Mouse (Mus musculus) cerebral cortex, adult 2 months (tissue): ENCODE measurements around the gene Herpud2.

Source experiments
- WGBS: fragments of 180-500 bp; shearing (Covaris S2); methylation state at CpG from one replicate; pipeline ENCODE4 v1.1.7; 2018; 5-methylcytosine and 5-hydroxymethylcytosine counted together

Herpud2 gene

GRCm38 (mm10) chr9:25151611-25152241, at the start of gene Herpud2:
Gene Herpud2, minus strand, starts transcription at chr9:25151820.
- under 1% methylated on average over 51 of the region's 51 CpGs for WGBS

GRCm38 (mm10) chr9:25200987-25201386, 49.4 kb upstream of the Herpud2 start:
- 56% methylated on average over 3 of the region's 3 CpGs for WGBS

- 61% methylated on average over 3 of the region's 3 CpGs for WGBS
These were observed 48.5 kb upstream of the Herpud2 start for GRCm38 (mm10) chr9:25200148-25200547.

- WGBS, result 52% methylated on average over 5 of the region's 5 CpGs
These were observed 45.1 kb upstream of the Herpud2 start for GRCm38 (mm10) chr9:25196746-25197145.

GRCm38 (mm10) chr9:25191612-25192011, 40.0 kb upstream of the Herpud2 start:
- 85% methylated on average over 2 of the region's 2 CpGs for WGBS

GRCm38 (mm10) chr9:25186501-25186900, 34.9 kb upstream of the Herpud2 start:
- 53% methylated on average over 4 of the region's 4 CpGs for WGBS

- 46% methylated on average over 7 of the region's 7 CpGs for WGBS
These were observed 34.2 kb upstream of the Herpud2 start for GRCm38 (mm10) chr9:25185854-25186253.

- WGBS, result 61% methylated on average over 2 of the region's 2 CpGs
These were observed 33.0 kb upstream of the Herpud2 start for GRCm38 (mm10) chr9:25184606-25185005.

GRCm38 (mm10) chr9:25178066-25178465, 26.4 kb upstream of the Herpud2 start:
- WGBS, result 83% methylated on average over 3 of the region's 3 CpGs

- 64% methylated on average over 5 of the region's 5 CpGs for WGBS
These were observed 25.6 kb upstream of the Herpud2 start for GRCm38 (mm10) chr9:25177201-25177600.

GRCm38 (mm10) chr9:25176562-25176961, 24.9 kb upstream of the Herpud2 start:
- 47% methylated on average over 1 of the region's 1 CpGs for WGBS

GRCm38 (mm10) chr9:25175978-25176377, 24.4 kb upstream of the Herpud2 start:
- 49% methylated on average over 6 of the region's 6 CpGs for WGBS

GRCm38 (mm10) chr9:25175039-25175442, 23.4 kb upstream of the Herpud2 start:
- 8% methylated on average over 5 of the region's 5 CpGs for WGBS

- WGBS, result 29% methylated on average over 5 of the region's 5 CpGs
These were observed 23.0 kb upstream of the Herpud2 start for GRCm38 (mm10) chr9:25174614-25175013.

GRCm38 (mm10) chr9:25173171-25173570, 21.6 kb upstream of the Herpud2 start:
- WGBS, result 45% methylated on average over 4 of the region's 4 CpGs

GRCm38 (mm10) chr9:25167458-25168084, 16.0 kb upstream of the Herpud2 start:
- 34% methylated on average over 6 of the region's 6 CpGs for WGBS

GRCm38 (mm10) chr9:25158218-25158617, 6.6 kb upstream of the Herpud2 start:
- WGBS, result 71% methylated on average over 4 of the region's 4 CpGs

- 3% methylated on average over 1 of the region's 1 CpGs for WGBS
These were observed 4.8 kb upstream of the Herpud2 start for GRCm38 (mm10) chr9:25156377-25156776.

- 7% methylated on average over 1 of the region's 1 CpGs for WGBS
These were observed 837 bp upstream of the Herpud2 start for GRCm38 (mm10) chr9:25152457-25152856.

- WGBS, result under 1% methylated on average over 73 of the region's 73 CpGs
These were observed 619 bp downstream of the Herpud2 start for GRCm38 (mm10) chr9:25150791-25151610.

- 52% methylated on average over 1 of the region's 1 CpGs for WGBS
These were observed 5.7 kb downstream of the Herpud2 start for GRCm38 (mm10) chr9:25145925-25146324.

GRCm38 (mm10) chr9:25142988-25143387, 8.6 kb downstream of the Herpud2 start:
- WGBS, result 70% methylated on average over 1 of the region's 1 CpGs

- WGBS, result 88% methylated on average over 3 of the region's 3 CpGs
These were observed 9.6 kb downstream of the Herpud2 start for GRCm38 (mm10) chr9:25142041-25142440.
